Mouse (Mus musculus) c-Kit-positive CD71-negative TER-119-negative erythroid progenitor cells, embryonic 14.5 days (primary cell): Measurements from ENCODE around the gene Bsph2.
A peak's percentile ranks its signal among the peaks of the same experiment; 100 is the strongest.

Source experiments
- DNase-seq: peaks from one replicate; pipeline ENCODE4 v3.0.0-alpha.2; 2013; ENCODE audit warnings: low read depth

Bsph2 gene

DNA sequence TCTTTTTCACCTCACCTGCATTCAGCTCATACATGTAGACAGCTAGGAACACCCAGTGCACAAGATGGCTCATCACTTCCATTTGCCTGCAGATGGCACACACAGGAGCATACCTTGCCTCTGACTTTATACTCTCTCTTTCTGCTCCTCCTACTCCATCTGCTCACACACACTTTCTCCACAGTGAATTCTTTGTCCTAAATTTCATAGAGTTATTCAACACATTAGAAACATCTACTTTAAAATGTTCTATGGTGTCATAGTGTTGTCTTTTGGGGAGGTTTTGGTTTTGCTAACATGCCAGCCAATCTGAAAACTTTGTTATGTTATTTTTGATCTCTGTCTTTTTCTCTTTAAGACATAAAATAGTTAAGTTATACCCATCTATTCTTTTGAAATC lies at the start of gene Bsph2:
TSS of gene Bsph2 (minus strand) at position 101 of the 400 bp plus-strand sequence.
- DNase-seq: no peak

DNA sequence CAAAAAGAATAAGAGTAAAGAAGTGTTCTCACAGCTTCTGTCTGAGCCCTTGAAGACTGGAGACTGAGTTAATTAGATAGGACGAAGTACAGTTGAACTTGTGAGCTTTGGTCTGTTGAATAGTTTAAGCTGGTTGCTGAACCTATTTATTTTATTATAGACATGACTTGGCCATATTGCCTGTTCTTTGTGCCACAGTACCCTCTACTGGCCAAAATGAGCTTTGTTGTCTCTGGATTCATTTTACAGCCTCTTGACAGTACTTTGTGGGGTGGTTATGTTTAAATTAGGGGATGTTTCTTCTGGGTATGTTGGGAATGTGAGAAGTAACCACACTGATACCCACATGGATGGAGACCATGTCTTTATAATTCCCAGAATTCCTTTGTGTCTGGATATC lies 59.3 kb downstream of the Bsph2 start:
- DNase-seq: peak; percentile 6
